Mouse (Mus musculus) ES-E14 (cell line): ENCODE measurements at regions not wholly inside any gene's neighbourhood (a gene's known extent, or its start where the extent isn't known, plus 50 kb on each side); places are given as distances from the start of the nearest gene placed in this dataset.
A peak's percentile ranks its signal among the peaks of the same experiment; 100 is the strongest.

Experiments used
- MAFK ChIP-seq: IDR thresholded peaks from 2 replicates; pipeline ENCODE4 v1.6.1; 2014; ENCODE audit warnings: mild to moderate bottlenecking, low read depth, low read length, inconsistent platforms; ENCODE audit not compliant: insufficient read depth
- ZC3H11A ChIP-seq: IDR thresholded peaks from 2 replicates; pipeline ENCODE4 v1.6.1; 2012; ENCODE audit warnings: low read depth, mild to moderate bottlenecking, inconsistent platforms, low read length, borderline replicate concordance

DNA sequence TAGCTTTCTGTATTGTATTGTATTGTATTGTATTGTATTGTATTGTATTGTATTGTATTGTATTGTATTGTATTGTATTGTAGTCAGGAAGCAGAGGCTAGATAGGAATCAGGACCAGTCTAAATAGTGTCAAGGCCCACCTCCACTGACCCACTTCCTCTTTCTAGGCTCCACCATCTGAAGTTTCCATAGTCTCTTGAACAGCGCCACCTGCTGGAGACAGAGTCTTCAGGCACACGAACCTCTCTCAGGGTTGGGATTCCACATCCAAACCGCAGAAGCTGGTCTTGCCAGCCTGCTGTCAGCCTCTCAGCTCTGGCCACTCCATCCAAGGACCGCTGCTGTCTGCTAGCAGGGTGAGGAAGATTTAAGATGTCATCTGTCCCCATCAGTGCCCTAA lies 234.6 kb downstream of the Cdh26 start:
- TF ChIP-seq ZC3H11A (peak; percentile 65), MAFK (no peak)
